Mouse (Mus musculus) spleen, postnatal 36 days (tissue): ENCODE measurements at regions not wholly inside any gene's neighbourhood (a gene's known extent, or its start where the extent isn't known, plus 50 kb on each side); places are given as distances from the start of the nearest gene placed in this dataset.

Source experiments
- DNase-seq, 2 experiments: peaks; one replicate each; pipeline ENCODE4 v3.0.0; 2022; ENCODE audit warnings: low spot score in 2 of 2, mixed read lengths in 1 of 2

GRCm38 (mm10) chr4:125932036-125932756 is 92.2 kb upstream of the Csf3r start:
- DNase-seq, result no peak

DNA sequence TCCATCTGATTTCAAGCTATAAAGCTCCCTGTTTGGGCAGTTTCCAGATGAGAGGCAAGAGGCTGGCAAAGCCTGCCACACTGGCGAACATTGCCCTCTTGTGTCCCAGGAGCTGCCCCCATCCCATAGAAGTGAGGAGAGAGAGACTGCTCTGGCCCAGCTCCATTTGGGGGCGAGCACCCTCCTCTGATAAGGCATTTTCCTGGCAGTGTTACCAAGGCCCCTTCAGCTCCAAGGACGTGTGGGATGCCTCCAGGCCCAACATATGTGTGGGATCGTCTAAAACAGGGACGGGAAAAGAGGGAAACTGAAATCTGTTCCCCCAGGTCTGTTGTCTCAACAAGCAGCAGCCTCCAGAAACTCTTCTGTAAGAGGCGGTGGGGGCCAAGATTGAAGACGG is 88.0 kb upstream of the Csf3r start:
- DNase-seq, result no peak

GRCm38 (mm10) chr4:125938186-125938585 is 86.2 kb upstream of the Csf3r start:
- no peak for DNase-seq

DNA sequence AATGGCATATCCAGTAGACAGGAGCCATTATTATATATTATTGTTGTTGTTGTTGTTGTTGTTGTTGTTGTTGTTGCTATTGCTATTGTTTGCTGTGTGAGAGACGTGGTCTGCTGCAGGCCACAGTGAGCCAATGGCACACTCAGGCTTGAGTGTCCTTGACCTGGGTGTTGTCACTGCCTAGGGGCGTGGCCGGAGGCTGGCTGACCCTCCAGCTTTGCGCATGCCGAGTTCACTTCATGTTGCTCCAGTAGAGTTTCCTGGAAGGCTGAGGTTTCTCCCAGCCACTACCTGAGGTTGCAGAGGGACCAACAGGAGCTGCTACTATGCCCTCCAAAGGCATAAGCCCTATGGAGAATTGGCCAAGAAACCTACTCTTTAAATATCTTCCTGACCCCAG is 83.1 kb upstream of the Csf3r start:
- no peak for DNase-seq

DNA sequence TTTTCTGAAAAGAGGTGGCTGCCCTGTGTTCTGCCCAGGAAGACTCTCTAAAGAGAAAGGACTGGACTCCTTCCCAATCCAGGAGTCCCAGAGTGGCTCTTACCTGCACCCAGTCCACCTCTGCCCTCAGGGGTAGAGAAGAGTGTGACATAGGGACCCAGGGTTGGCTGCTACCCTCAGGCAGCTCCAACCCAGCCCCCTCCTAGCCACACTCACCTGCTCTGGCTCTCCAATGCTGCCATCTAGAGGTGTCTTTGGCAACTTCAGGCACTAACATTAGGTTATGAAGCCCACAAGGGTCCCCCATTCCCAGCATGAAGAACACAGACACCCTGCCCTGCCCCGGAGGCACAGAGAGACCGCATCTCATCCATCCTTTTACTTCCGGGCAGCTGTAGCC is 82.4 kb upstream of the Csf3r start:
- peak; percentile 14 to 17 for DNase-seq

DNA sequence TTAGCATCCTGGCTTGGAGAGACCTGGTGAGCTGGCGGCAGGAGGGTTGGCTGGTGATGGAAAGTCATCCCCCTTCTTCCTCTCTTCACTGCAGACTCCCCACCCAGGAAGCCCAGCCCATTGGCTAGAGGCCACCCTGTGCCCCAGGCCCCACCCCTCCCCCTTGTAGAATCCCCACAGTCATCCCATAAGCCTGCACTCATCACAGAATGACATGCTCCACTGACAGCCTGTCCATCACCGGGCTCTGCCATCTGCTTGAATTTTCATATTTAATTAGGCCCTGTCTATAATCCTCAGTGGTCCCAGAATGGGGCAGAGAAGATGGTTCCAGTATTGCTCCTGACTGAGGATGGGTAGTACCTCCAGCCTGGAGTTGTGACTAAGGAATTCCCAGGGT is 79.3 kb upstream of the Csf3r start:
- DNase-seq, result no peak

- DNase-seq, result no peak
These were observed 64.9 kb upstream of the Csf3r start for GRCm38 (mm10) chr4:125959426-125959825.

GRCm38 (mm10) chr4:125960704-125961279 is 63.6 kb upstream of the Csf3r start:
- no peak for DNase-seq

DNA sequence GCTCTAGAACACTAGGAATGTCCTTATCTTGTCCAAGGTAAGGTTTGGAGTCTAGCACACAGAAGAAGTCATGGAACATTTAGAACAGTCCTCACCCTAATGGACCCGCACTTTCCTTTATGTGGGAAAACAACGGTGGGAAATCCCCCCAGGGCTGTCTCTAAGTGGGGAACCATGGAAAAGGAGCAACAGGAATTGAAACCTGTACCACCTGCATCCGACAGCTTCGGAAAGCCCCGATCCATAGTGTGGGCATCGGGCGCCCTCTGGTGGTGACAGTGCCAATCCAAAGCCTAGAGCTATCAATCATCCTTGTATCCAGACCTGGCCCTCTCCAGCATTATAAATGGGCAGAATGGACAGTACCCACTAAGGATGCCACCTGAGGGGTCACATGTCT is 61.7 kb upstream of the Csf3r start:
- peak; percentile 75 to 81 for DNase-seq
